Mouse (Mus musculus): ENCODE data around the gene A030005L19Rik.

- TF ChIP-seq CTCF (IDR thresholded peaks at IDR 0.05; ENCODE audit: borderline replicate concordance, insufficient read depth, low read depth, low read length): no peak
- TF ChIP-seq POLR2A (IDR thresholded peaks at IDR 0.05; ENCODE audit: borderline replicate concordance, insufficient read depth, low read length): no peak
These were observed 19.9 kb upstream of the A030005L19Rik start for GRCm38 (mm10) chr1:82893269-82893668.
